Mouse (Mus musculus) thymus, adult 2 months (tissue): ENCODE results near the gene Trp53bp1.

Experiments
- CTCF ChIP-seq: fragments of 200-500 bp; IDR thresholded peaks from 2 replicates; pipeline ENCODE4 v1.5.1; 2012; ENCODE audit warnings: mild to moderate bottlenecking, control low read depth, low read length, moderate library complexity, borderline replicate concordance; ENCODE audit not compliant: control insufficient read depth, poor library complexity, insufficient read depth; ENCODE audit errors: extremely low read depth
- POLR2A ChIP-seq: fragments of 200-500 bp; IDR thresholded peaks from 2 replicates; pipeline ENCODE4 v1.6.1; 2012; ENCODE audit warnings: mild to moderate bottlenecking, low read length, control low read depth, moderate library complexity; ENCODE audit not compliant: control insufficient read depth, poor library complexity, insufficient read depth; ENCODE audit errors: extremely low read depth

- TF ChIP-seq CTCF (no peak), POLR2A (no peak)
These were observed 87.1 kb downstream of the Trp53bp1 start for GRCm38 (mm10) chr2:121184142-121184541.
